Mouse (Mus musculus) limb, embryonic 15.5 days (tissue): Measurements from ENCODE around the gene Apol9a. TPM values are rescaled to one million over a fixed set of nuclear protein-coding genes. Genes with fewer than 3 reads are reported as not detected.

Experiments
- ATAC-seq: fragments of 200-750 bp; cut with Nextera tagmentation; 2 replicates; pipeline ENCODE4 v1.8.0; 2017; ENCODE audit warnings: low read depth, moderate TSS enrichment; ENCODE audit not compliant: insufficient number of reproducible peaks, low FRiP score, low TSS enrichment
- H3K27ac ChIP-seq: fragments of 300-500 bp; sonication (generic); 2 replicates; pipeline ENCODE4 v1.5.1; 2015; ENCODE audit warnings: moderate library complexity, mild to moderate bottlenecking, inconsistent platforms
- H3K27me3 ChIP-seq: fragments of 300-500 bp; sonication (generic); 2 replicates; pipeline ENCODE4 v1.6.1; 2015; ENCODE audit warnings: inconsistent platforms
- H3K36me3 ChIP-seq: fragments of 300-500 bp; sonication (generic); 2 replicates; pipeline ENCODE4 v1.6.1; 2015; ENCODE audit warnings: inconsistent platforms
- H3K4me1 ChIP-seq: fragments of 300-500 bp; sonication (generic); 2 replicates; pipeline ENCODE4 v1.6.1; 2015; ENCODE audit warnings: inconsistent platforms
- H3K4me2 ChIP-seq: fragments of 300-500 bp; sonication (generic); 2 replicates; pipeline ENCODE4 v1.6.1; 2015; ENCODE audit warnings: mild to moderate bottlenecking, inconsistent platforms
- H3K4me3 ChIP-seq: fragments of 300-500 bp; sonication (generic); 2 replicates; pipeline ENCODE4 v1.5.1; 2015; ENCODE audit warnings: mild to moderate bottlenecking, inconsistent platforms
- H3K9ac ChIP-seq: fragments of 300-500 bp; sonication (generic); 2 replicates; pipeline ENCODE4 v1.6.1; 2015; ENCODE audit warnings: inconsistent platforms
- H3K9me3 ChIP-seq: fragments of 300-500 bp; sonication (generic); 2 replicates; pipeline ENCODE4 v1.6.1; 2016; ENCODE audit warnings: inconsistent platforms
- WGBS: fragments of 180-500 bp; shearing (Covaris S2); methylation state at CpG from one replicate; pipeline ENCODE4 v1.1.7; 2015; 5-methylcytosine and 5-hydroxymethylcytosine counted together
- polyA plus RNA-seq: library from polyadenylated mRNA; unstranded; fragments of >200 nt; fragmentation: Nextera tagmentation; extraction: Ambion mirVana; gene quantifications from 2 replicates; pipeline ENCODE4 v1.2.1, GENCODE M21; 2015

Gene Apol9a
- polyA plus RNA-seq, 1 experiment from 2014 or later: not detected

DNA sequence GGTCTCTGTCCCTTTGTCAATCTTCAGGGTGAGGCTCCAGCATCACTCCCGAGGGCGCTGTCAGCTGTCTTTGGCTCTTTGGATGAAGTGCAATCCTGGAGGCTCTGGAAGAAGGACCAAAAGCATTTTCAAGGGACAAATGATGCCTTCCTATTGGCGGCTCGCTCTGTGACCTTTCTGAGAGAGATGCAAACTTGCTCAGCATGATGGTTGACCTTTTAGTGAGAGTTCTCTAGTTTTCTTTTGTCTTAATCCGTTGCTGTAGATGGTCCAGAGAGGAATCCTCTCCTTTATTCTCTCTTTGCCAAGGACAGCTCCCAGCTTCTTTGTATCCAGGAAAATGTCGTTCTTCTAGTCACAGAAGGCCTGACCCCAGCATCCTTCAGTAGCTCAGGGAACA lies 51.9 kb downstream of the Apol9a start:
- Histone ChIP-seq H3K27ac (peak overlapping the region; percentile 89; the same call in 1 of the 2 replicates), H3K9ac (no peak overlapping the region), H3K27me3 (no peaks in the 10 kb centered on the region), H3K36me3 (no peaks in the 10 kb centered on the region), H3K4me1 (peaks cover 44% of the 10 kb centered on the region), H3K9me3 (no peaks in the 10 kb centered on the region), H3K4me3 (peak overlapping the region; percentile 33), H3K4me2 (peak overlapping the region; percentile 53)
- WGBS: 38% methylated on average over 6 of the region's 6 CpGs
- no peak for ATAC-seq

DNA sequence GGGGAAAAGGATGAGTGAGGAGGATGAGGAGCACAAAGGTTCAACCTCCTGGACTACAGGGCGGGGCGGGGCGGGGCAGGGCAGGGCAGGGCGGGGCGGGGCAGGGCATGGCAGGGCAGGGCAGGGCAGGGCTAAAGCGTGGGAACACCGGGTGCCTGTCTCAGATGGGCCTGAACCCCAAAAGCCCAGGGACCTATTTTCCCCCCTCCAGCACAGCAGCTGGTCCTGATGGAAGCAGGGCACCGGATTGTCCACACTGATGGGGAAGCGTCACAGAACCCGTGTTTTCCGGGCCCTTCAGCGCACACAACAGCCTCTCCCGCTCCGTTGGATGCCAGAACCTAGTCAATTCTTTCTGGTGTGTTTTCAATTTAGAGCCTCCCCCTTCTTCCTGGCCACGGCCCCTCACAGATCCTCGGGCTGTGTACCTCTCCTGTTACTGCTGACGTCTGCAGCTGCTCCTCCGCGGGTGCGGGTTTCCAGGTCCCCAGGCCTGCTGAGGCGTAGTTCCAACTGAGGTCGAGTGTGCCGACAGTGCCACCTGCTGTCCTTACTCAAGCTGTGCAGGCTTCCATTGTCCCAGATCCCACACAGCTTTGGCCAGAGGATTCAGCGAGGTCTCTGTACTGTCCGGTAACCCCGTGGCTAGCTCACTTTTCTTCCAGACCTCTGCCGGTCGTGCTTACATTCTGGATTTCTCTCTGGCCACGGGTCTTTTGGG lies 52.5 kb downstream of the Apol9a start:
- 3% methylated on average over 27 of the region's 29 CpGs for WGBS

DNA sequence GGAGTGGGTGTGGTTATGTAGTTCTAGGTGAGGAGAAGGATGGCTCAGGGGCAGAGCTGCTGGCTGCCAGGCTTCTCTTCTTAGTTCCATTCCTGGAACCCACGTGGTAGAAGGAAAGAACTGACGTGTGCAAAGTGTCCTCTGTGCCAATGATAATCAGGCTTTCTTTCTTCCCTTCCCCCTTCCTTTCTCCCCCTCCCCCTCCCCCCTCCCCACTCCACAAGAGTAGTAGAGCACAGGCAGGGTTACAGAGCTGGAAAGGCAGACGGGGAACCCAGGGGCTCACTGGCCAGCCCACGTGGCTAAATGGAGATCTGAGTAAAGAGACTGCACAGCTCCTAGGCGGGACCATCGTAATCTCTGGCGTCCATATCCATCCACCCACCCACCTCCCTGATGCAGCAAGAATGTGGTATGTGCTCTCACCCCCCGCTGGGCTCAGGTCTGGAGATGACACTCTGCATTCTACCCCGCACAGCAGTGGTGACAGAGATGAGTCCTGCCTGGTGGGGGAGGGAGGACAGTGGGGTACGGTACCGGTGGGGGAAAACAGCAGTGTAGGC lies 54.6 kb downstream of the Apol9a start:
- ATAC-seq: no peak
- Histone ChIP-seq H3K36me3 (no peaks in the 10 kb centered on the region), H3K4me2 (peak overlapping the region; percentile 11), H3K9ac (no peak overlapping the region), H3K4me1 (peaks cover 38% of the 10 kb centered on the region), H3K4me3 (no peak overlapping the region), H3K27ac (peak overlapping the region; percentile 8; the same call in 1 of the 2 replicates), H3K27me3 (no peaks in the 10 kb centered on the region), H3K9me3 (no peaks in the 10 kb centered on the region)
- WGBS: 11% methylated on average over 11 of the region's 11 CpGs

More for the DNA sequence above, 52.5 kb downstream of the Apol9a start:
- H3K9me3 ChIP-seq: no peaks in the 10 kb centered on the region
- peak overlapping the region; percentile 33 for H3K4me3 ChIP-seq
- peak; percentile 91 for ATAC-seq
- H3K27ac ChIP-seq: peak overlapping the region; percentile 89
- peaks cover 42% of the 10 kb centered on the region for H3K4me1 ChIP-seq
- no peaks in the 10 kb centered on the region for H3K36me3 ChIP-seq
- H3K4me2 ChIP-seq: peak overlapping the region; percentile 53
- H3K9ac ChIP-seq: no peak overlapping the region
- no peaks in the 10 kb centered on the region for H3K27me3 ChIP-seq

DNA sequence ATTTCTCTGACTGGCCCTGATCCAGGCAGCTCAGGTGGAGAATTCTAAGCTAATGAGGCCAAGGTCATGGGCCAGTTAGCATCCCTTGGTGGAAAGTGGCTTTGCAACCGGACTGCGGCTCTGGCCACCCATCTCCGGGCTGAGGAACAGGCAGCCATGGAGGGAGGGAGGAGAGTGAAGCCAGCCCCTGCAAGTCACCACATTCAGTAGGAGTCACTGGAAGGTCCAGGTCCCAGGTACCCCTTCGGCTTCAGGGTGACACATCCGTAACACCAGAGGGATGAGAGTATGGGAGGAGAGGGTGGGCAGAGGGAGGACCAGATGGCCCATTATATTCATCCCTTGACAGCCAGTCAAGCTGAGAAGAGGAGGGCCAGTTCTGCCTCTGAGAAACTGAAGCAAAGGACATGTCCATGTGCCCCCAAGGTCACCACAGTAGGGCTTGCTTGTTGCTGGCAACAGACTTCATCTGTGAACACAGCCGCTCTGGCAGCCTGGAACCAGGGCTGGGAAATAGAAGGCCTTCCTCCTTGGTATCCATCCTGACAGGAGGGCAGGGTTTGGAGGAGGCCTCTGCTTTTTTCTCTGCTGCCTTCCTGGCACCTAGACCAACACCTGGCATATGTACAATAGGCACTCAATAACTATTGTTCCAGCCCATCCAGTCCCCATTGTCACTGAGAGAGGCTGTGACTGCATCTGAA lies 55.9 kb downstream of the Apol9a start:
- no peaks in the 10 kb centered on the region for H3K9me3 ChIP-seq
- WGBS: 87% methylated on average over 6 of the region's 6 CpGs
- H3K36me3 ChIP-seq: no peaks in the 10 kb centered on the region
- H3K27ac ChIP-seq: no peak overlapping the region
- ATAC-seq: no peak
- H3K4me3 ChIP-seq: no peak overlapping the region
- H3K4me1 ChIP-seq: peaks cover 38% of the 10 kb centered on the region
- H3K27me3 ChIP-seq: no peaks in the 10 kb centered on the region
- H3K9ac ChIP-seq: no peak overlapping the region
- no peak overlapping the region for H3K4me2 ChIP-seq

DNA sequence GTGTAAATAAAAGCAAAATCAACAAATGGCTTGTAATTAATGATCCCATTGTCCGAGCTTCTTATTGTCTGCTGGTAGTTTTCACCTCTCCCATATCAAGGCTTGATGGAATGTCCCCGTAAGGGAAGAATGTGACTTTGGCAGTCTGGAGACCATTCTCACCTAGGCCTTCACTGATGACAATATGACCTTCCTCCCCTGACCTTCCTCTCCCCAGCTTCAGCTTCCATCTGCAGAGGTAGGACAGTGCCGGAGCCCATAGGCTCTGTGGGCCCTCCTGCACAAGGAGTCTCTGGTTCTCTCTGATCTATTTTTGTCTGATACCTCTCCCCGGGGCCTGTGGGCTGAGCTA lies 56.5 kb downstream of the Apol9a start:
- H3K27ac ChIP-seq: no peak overlapping the region
- H3K9ac ChIP-seq: no peak overlapping the region
- no peaks in the 10 kb centered on the region for H3K36me3 ChIP-seq
- H3K4me2 ChIP-seq: no peak overlapping the region
- H3K4me3 ChIP-seq: no peak overlapping the region
- ATAC-seq: no peak
- 59% methylated on average over 4 of the region's 4 CpGs for WGBS
- no peaks in the 10 kb centered on the region for H3K27me3 ChIP-seq
- peaks cover 35% of the 10 kb centered on the region for H3K4me1 ChIP-seq
- no peaks in the 10 kb centered on the region for H3K9me3 ChIP-seq

Other genes starting within 250 kb of the Apol9a start
- gene Rbfox2, start 104.1 kb downstream of the Apol9a start, polyA plus RNA-seq: 73.2 and 76.6 TPM in 2 replicates
- gene Apol7a, start 12.0 kb downstream of the Apol9a start, polyA plus RNA-seq: 0.51 and 0.65 TPM in 2 replicates
- gene Apol7b, start 36.4 kb upstream of the Apol9a start, polyA plus RNA-seq: 0.09 TPM in 1 of 2 replicates, not detected in the other
- gene Apol10a, start 65.9 kb upstream of the Apol9a start, polyA plus RNA-seq: not detected in 2 replicates
- gene Apol11a, start 97.1 kb upstream of the Apol9a start, polyA plus RNA-seq: not detected in 2 replicates
- gene Apol7c, start 122.2 kb upstream of the Apol9a start, polyA plus RNA-seq: not detected in 2 replicates
- not detected in 2 replicates for gene 1700025B11Rik, start 150.8 kb upstream of the Apol9a start, polyA plus RNA-seq
- 0.12 TPM in 2 replicates for gene Apol10b, start 185.0 kb upstream of the Apol9a start, polyA plus RNA-seq
- not detected in 2 replicates for gene Gm36245, start 188.1 kb upstream of the Apol9a start, polyA plus RNA-seq
- gene Apol11b, start 232.2 kb upstream of the Apol9a start, polyA plus RNA-seq: 0.19 TPM in 1 of 2 replicates, not detected in the other